Mouse (Mus musculus): Measurements from ENCODE around the gene Crebl2.

DNA sequence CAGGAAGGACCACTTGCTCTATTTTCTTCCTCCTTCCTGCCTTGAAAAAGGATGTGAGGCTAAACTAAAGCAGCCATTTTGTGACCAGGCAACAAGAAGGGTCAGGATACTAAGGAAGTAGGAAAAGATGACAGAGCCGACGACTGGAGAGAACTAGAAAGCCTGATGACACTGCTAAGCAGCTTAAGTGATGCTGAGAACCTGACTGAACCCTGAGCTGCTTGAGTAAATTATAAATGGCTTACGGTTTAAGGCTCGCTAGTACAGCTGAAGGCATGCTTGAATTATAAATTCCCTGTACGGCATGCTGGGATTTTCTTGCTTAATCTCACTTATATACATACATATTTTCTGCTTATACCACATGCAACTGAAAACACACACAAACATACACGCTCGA, 47.1 kb upstream of the Crebl2 start:
- TF ChIP-seq CTCF (IDR thresholded peaks at IDR 0.05; ENCODE audit: low read depth, low read length) (no peak), TAL1 (conservative IDR thresholded peaks at IDR 0.05; ENCODE audit: low read depth, low read length) (no peak), GATA1 (IDR thresholded peaks at IDR 0.05; ENCODE audit: borderline replicate concordance, low read length) (no peak), POLR2AphosphoS5 (IDR thresholded peaks at IDR 0.05; ENCODE audit: insufficient replicate concordance, low read depth, low read length) (no peak)

All from G1E (cell line).